Mouse (Mus musculus) cerebellum, adult 2 months (tissue): ENCODE data around the gene Fam83g.

Experiments
- CTCF ChIP-seq: fragments of 200-500 bp; IDR thresholded peaks from 2 replicates; pipeline ENCODE4 v1.5.1; 2011; ENCODE audit warnings: low read depth, mild to moderate bottlenecking, control low read depth, low read length, moderate library complexity, borderline replicate concordance; ENCODE audit not compliant: insufficient read depth
- POLR2A ChIP-seq: fragments of 200-500 bp; IDR thresholded peaks from 2 replicates; pipeline ENCODE4 v1.6.1; 2011; ENCODE audit warnings: low read length, control low read depth, borderline replicate concordance; ENCODE audit not compliant: insufficient read depth

DNA sequence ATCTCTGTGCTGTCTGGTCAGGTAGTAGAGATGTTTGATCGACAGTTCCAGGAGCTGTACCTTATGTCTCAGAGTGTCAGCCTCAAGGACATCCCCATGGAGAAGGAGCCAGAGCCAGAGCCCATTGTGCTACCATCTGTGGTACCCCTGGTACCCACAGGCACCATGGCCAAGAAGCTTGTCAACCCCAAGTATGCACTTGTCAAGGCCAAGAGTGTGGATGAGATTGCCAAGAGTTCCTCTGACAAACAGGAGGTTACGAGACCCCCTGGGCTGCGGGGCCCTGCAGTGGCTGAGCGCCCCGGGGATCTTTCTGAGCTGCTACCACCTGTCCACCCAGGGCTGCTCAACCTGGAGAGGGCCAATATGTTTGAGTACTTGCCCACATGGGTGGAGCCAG, 18.6 kb downstream of the Fam83g start:
- TF ChIP-seq CTCF: no peak
- no peak for TF ChIP-seq POLR2A
